In the genomic region with DNA sequence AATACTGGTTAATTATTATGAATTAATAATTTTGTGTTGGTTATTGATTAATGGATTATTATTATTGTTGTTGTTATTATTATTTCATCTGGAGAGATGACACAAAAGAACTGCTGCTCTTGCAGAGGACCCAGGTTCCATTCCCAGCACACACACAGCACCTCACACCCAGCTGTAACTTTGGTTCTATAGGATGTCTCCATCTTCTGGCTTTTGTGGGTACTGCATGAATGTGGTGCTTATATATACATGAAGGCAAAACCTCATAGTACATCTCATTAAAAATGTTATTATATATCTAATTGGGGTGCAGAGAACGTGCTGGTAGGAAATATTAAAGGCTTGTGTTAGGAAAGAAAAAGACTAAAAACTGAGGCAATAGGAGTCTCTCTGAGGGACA, we compare ENCODE assay signal across 17 mouse cellular contexts. TPM values are rescaled to one million over a fixed set of nuclear protein-coding genes. Genes with fewer than 3 reads are reported as not detected.
DNase-seq lines count a peak whose midpoint lies in the region; ATAC-seq and TF ChIP-seq lines count a peak whose summit lies in the region.
"Had no signal": no experiment of that assay in that cellular context is flagged by ENCODE, and none has a peak within 500 bp of the region (broad histone marks: within the 10 kb centered on the region; RNA-seq: fewer than 3 reads in every experiment).

No protein-coding gene starts in this region.

- H3K27me3 ChIP-seq in lung, embryonic 14.5 days (ENCODE audit: insufficient read depth, low read length), result no peaks in the 10 kb centered on the region
- H3K27me3 ChIP-seq in limb, embryonic 14.5 days (ENCODE audit: control insufficient read depth, insufficient read depth, low read length), result no peaks in the 10 kb centered on the region
- H3K27me3 ChIP-seq: neural tube, embryonic 15.5 days had no signal

- TF ChIP-seq POLR2A in limb, embryonic 14.5 days (IDR thresholded peaks at IDR 0.05; ENCODE audit: borderline replicate concordance, extremely low read depth, insufficient read depth, insufficient read length), result no peak

- H3K4me1 ChIP-seq in lung, embryonic 14.5 days (ENCODE audit: insufficient read depth), result no peaks in the 10 kb centered on the region
- H3K4me1 ChIP-seq in limb, embryonic 14.5 days (ENCODE audit: control insufficient read depth, insufficient read depth, low read length), result no peaks in the 10 kb centered on the region
- H3K4me1 ChIP-seq: neural tube, embryonic 15.5 days had no signal

- DNase-seq in embryo, embryonic 10 days (ENCODE audit: low spot score), result peak; percentile 14
- DNase-seq in embryo, embryonic 9.5 days (ENCODE audit: extremely low spot score), result no peak
- DNase-seq in lung, embryonic 14.5 days, result peak; percentile 46
- no peak for DNase-seq in lung, postnatal 14 days
- peak; percentile 53 for DNase-seq in NIH3T3 (ENCODE audit: low read depth)
- DNase-seq in limb, embryonic 14.5 days (ENCODE audit: low spot score), result peak; percentile 25
- DNase-seq in gastrocnemius, postnatal 14 days, result no peak
- DNase-seq in ovary, postnatal 14 days (ENCODE audit: low spot score), result no peak
- DNase-seq: adrenal gland, postnatal 14 days; cerebellum, postnatal 36 days; kidney, adult 8-10 months had no signal

- no peak overlapping the region for H3K4me3 ChIP-seq in lung, embryonic 14.5 days (ENCODE audit: low read depth, low read length)
- no peak overlapping the region for H3K4me3 ChIP-seq in limb, embryonic 14.5 days (replicated peaks; ENCODE audit: low read length)
- H3K4me3 ChIP-seq: neural tube, embryonic 15.5 days had no signal

- H3K36me3 ChIP-seq in lung, embryonic 14.5 days (ENCODE audit: insufficient read depth), result no peaks in the 10 kb centered on the region
- no peaks in the 10 kb centered on the region for H3K36me3 ChIP-seq in limb, embryonic 14.5 days (ENCODE audit: control insufficient read depth, insufficient read depth, low read length)
- H3K36me3 ChIP-seq: neural tube, embryonic 15.5 days had no signal

- intact Hi-C loops in gastrocnemius, postnatal 14 days (cut with DNase I; ENCODE audit: low total_unique reads), result no loop called here

- no peak for ATAC-seq in lung, embryonic 14.5 days (ENCODE audit: insufficient read depth)
- ATAC-seq in limb, embryonic 14.5 days (ENCODE audit: low FRiP score, low read depth), result no peak
- ATAC-seq: forebrain, embryonic 16.5 days had no signal

- H3K9me3 ChIP-seq in lung, embryonic 14.5 days (ENCODE audit: low read depth, low read length), result no peaks in the 10 kb centered on the region
- no peaks in the 10 kb centered on the region for H3K9me3 ChIP-seq in limb, embryonic 14.5 days (ENCODE audit: control insufficient read depth, low read length)
- H3K9me3 ChIP-seq: neural tube, embryonic 15.5 days had no signal

- no peak overlapping the region for H3K4me2 ChIP-seq in lung, embryonic 14.5 days
- H3K4me2 ChIP-seq in limb, embryonic 14.5 days (replicated peaks; ENCODE audit: low read depth, low read length, severe bottlenecking), result no peak overlapping the region
- H3K4me2 ChIP-seq: neural tube, embryonic 15.5 days had no signal

- TF ChIP-seq CTCF in lung, embryonic 14.5 days (IDR thresholded peaks at IDR 0.05; ENCODE audit: low read depth), result peak; percentile 48

- 46% methylated on average over 1 of the region's 1 CpGs for WGBS in lung, embryonic 14.5 days
- WGBS in limb, embryonic 14.5 days, result 53% methylated on average over 1 of the region's 1 CpGs

- no peak overlapping the region for H3K27ac ChIP-seq in lung, embryonic 14.5 days (ENCODE audit: low read depth)
- H3K27ac ChIP-seq in limb, embryonic 14.5 days (replicated peaks; ENCODE audit: low read depth, low read length), result no peak overlapping the region
- H3K27ac ChIP-seq: macrophage; neural tube, embryonic 15.5 days had no signal

- H3K9ac ChIP-seq in lung, embryonic 14.5 days, result no peak overlapping the region
- no peak overlapping the region for H3K9ac ChIP-seq in limb, embryonic 14.5 days (ENCODE audit: low read depth, low read length, severe bottlenecking)
- H3K9ac ChIP-seq: neural tube, embryonic 15.5 days had no signal

RNA-seq across cellular contexts. Expression of gene 1700123K08Rik, which starts 11.8 kb away (rescaled TPM):
- polyA plus RNA-seq in lung, embryonic 14.5 days (2014; fragmentation: Nextera tagmentation; extraction: Ambion mirVana), result not detected in 2 replicates
- not detected in 2 replicates for polyA plus RNA-seq in limb, embryonic 14.5 days (2012; rRNA removed)
- not detected in 2 replicates for polyA plus RNA-seq in limb, embryonic 14.5 days (2014; fragmentation: Nextera tagmentation; extraction: Ambion mirVana)
- total RNA-seq in gastrocnemius, postnatal 14 days (2021), result not detected
- total RNA-seq: adrenal gland, postnatal 14 days; left cerebral cortex, adult 18-20 months had no signal
- polyA plus RNA-seq: C2C12; forebrain, embryonic 16.5 days; heart, embryonic 14.5 days; macrophage; neural tube, embryonic 15.5 days had no signal

Comparison
In these comparisons a context has a peak if more than half of its experiments do, and no peak if none do; other contexts are left out.
1. DNase-seq: peak in embryo, embryonic 10 days (single experiment), lung, embryonic 14.5 days (single experiment), NIH3T3 (single experiment) and limb, embryonic 14.5 days (single experiment); none in embryo, embryonic 9.5 days (single experiment), lung, postnatal 14 days (single experiment), gastrocnemius, postnatal 14 days (single experiment) and ovary, postnatal 14 days (single experiment).